Mouse (Mus musculus): ENCODE results near the gene Zfp710. TPM values are rescaled to one million over a fixed set of nuclear protein-coding genes. Genes with fewer than 3 reads are reported as not detected.

The Zfp710 gene
- total and polyA plus RNA-seq, 3 experiments, result 7.6 to 16.2 (median 14.4) TPM

DNA sequence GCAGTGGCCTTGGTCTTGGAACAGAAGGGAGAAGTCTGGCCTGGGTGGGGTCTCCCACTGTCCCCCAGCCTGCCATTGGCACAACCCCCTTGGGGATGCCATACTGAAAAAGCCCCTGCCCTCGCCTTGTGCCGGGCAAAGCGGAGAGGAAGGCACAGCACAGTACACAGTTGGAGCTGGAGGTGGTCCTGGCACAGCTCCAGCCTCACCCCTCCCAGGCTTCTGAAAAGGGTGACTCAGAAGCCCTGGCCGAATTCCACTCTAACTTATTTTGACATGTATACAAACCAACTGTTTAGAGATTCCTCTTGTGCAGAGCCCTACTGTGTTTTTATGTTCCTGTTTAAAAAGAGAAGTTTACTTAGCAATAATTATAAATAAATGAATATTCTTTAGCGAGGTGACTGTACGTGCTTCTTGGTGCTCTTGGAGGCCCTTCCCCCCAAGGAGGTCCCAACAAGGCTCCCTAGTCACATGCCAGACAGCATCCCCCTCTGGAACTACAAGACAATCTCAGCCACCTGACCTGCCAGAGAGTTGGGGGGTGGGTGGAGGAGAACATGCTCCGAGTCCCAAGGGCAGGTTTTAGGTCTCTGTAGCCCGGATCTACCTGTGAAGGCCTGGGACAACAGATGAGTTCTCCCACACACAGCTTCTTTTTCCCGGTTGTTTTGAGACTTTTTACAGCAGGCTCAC, 67.9 kb downstream of the Zfp710 start:
- H3K4me2 ChIP-seq (ENCODE audit: insufficient read depth, low read depth, poor library complexity, severe bottlenecking), result no peak overlapping the region
- no peaks in the 10 kb centered on the region for H3K27me3 ChIP-seq (replicated peaks)
- no peaks in the 10 kb centered on the region for H3K9me3 ChIP-seq (replicated peaks; ENCODE audit: low read length)
- in situ Hi-C loops (cut with MboI; ENCODE audit: low pct_ligation_motif_present, low pct_unique_long_range_greater_than_20kb, low sequenced_read_pairs) (no loop called here), dilution Hi-C loops (cut with MboI; ENCODE audit: extremely low pct_ligation_motif_present, extremely low pct_unique_long_range_greater_than_20kb, low sequenced_read_pairs) (no loop called here)
- no peak overlapping the region for H3K9ac ChIP-seq (ENCODE audit: insufficient read depth, low read depth)
- DNase-seq (ENCODE audit: extremely low read depth), result no peak
- H3K79me2 ChIP-seq (replicated peaks; ENCODE audit: control insufficient read depth, extremely low read depth, insufficient read depth, poor library complexity, severe bottlenecking), result no peaks in the 10 kb centered on the region
- peaks cover 20 to 53% of the 10 kb centered on the region in 2 experiments for H3K4me1 ChIP-seq (ENCODE audit: control insufficient read depth in 1 of 2, insufficient read depth in 2 of 2)
- TF ChIP-seq RCOR1 (conservative IDR thresholded peaks at IDR 0.05; ENCODE audit: low read depth, low read length), result 0 out of 2 replicates have a peak, but pooled peaks have one; percentile 1
- TF ChIP-seq ZMIZ1 (IDR thresholded peaks at IDR 0.05; ENCODE audit: low read depth, low read length), result no peak
- peak overlapping the region; percentile 58 for H3K27ac ChIP-seq (ENCODE audit: insufficient read depth, low read depth)
- H3K4me3 ChIP-seq (replicated peaks in 1 of 3; ENCODE audit: low read depth in 2 of 3, low read length in 2 of 3, poor library complexity in 1 of 3), result no peak overlapping the region
- H3K36me3 ChIP-seq (replicated peaks in 1 of 2; ENCODE audit: control insufficient read depth in 1 of 2, insufficient read depth in 1 of 2, low read length in 1 of 2), result peaks cover 43 to 67% of the 10 kb centered on the region in 2 experiments

DNA sequence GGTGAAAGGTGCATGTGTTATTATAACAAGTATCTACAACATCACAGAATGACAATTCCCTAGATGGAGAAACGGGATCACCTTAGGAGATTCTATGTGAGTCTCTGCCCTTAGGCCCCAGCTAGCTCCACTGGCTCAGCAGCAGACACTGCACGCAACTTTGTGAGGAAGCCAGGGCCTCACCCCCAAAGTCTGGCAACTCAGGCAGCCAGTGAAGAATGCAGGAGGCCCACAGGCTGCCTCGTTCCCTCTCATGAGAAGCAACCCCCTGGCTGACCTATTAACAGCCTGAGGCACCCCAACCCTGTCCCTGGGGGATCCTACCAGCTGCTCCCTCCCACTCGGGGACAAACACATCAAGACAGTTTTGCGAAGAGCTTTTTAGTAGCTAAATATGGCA, 69.9 kb downstream of the Zfp710 start:
- Histone ChIP-seq H3K36me3 (replicated peaks in 1 of 2; ENCODE audit: control insufficient read depth in 1 of 2, insufficient read depth in 1 of 2, low read length in 1 of 2) (peaks cover 43 to 64% of the 10 kb centered on the region in 2 experiments), H3K27me3 (replicated peaks) (no peaks in the 10 kb centered on the region), H3K4me3 (replicated peaks in 1 of 3; ENCODE audit: low read depth in 2 of 3, low read length in 2 of 3, poor library complexity in 1 of 3) (no peak overlapping the region), H3K27ac (ENCODE audit: insufficient read depth, low read depth) (no peak overlapping the region), H3K79me2 (replicated peaks; ENCODE audit: control insufficient read depth, extremely low read depth, insufficient read depth, poor library complexity, severe bottlenecking) (no peaks in the 10 kb centered on the region), H3K9me3 (replicated peaks; ENCODE audit: low read length) (no peaks in the 10 kb centered on the region), H3K9ac (ENCODE audit: insufficient read depth, low read depth) (no peak overlapping the region), H3K4me2 (ENCODE audit: insufficient read depth, low read depth, poor library complexity, severe bottlenecking) (no peak overlapping the region), H3K4me1 (ENCODE audit: control insufficient read depth in 1 of 2, insufficient read depth in 2 of 2) (peaks cover 20 to 53% of the 10 kb centered on the region in 2 experiments)
- DNase-seq (ENCODE audit: extremely low read depth), result no peak
- dilution Hi-C loops (cut with MboI; ENCODE audit: extremely low pct_ligation_motif_present, extremely low pct_unique_long_range_greater_than_20kb, low sequenced_read_pairs), result no loop called here
- in situ Hi-C loops (cut with MboI; ENCODE audit: low pct_ligation_motif_present, low pct_unique_long_range_greater_than_20kb, low sequenced_read_pairs), result no loop called here
- TF ChIP-seq CHD1 (IDR thresholded peaks at IDR 0.05; ENCODE audit: low read depth, low read length), result no peak
- no peak for TF ChIP-seq MXI1 (IDR thresholded peaks at IDR 0.05; ENCODE audit: low read depth, low read length)
- TF ChIP-seq CHD2 (IDR thresholded peaks at IDR 0.05; ENCODE audit: low read length), result no peak
- no peak for TF ChIP-seq TBP (conservative IDR thresholded peaks at IDR 0.05; ENCODE audit: low read depth, low read length)
- no peak for TF ChIP-seq TCF12 (IDR thresholded peaks at IDR 0.05; ENCODE audit: low read depth, low read length)
- TF ChIP-seq JUND (conservative IDR thresholded peaks at IDR 0.05; ENCODE audit: low read depth, low read length), result no peak
- no peak for TF ChIP-seq RCOR1 (conservative IDR thresholded peaks at IDR 0.05; ENCODE audit: low read depth, low read length)
- no peak for TF ChIP-seq UBTF (IDR thresholded peaks at IDR 0.05; ENCODE audit: low read depth, low read length)
- TF ChIP-seq SIN3A (IDR thresholded peaks at IDR 0.05; ENCODE audit: low read length), result no peak
- TF ChIP-seq BHLHE40 (IDR thresholded peaks at IDR 0.05; ENCODE audit: low read depth, low read length), result no peak
- TF ChIP-seq IRF4 (IDR thresholded peaks at IDR 0.05; ENCODE audit: low read depth, low read length), result no peak
- TF ChIP-seq USF2 (conservative IDR thresholded peaks at IDR 0.05; ENCODE audit: low read depth, low read length), result no peak
- TF ChIP-seq MEF2A (IDR thresholded peaks at IDR 0.05; ENCODE audit: borderline replicate concordance, low read depth, low read length), result no peak
- TF ChIP-seq E2F4 (IDR thresholded peaks at IDR 0.05; ENCODE audit: insufficient replicate concordance, low read depth, low read length), result no peak
- TF ChIP-seq NRF1 (IDR thresholded peaks at IDR 0.05; ENCODE audit: low read depth, low read length), result no peak
- TF ChIP-seq RAD21 (IDR thresholded peaks at IDR 0.05; ENCODE audit: low read depth, low read length), result no peak
- no peak for TF ChIP-seq CTCF (conservative IDR thresholded peaks at IDR 0.05 in 1 of 2, IDR thresholded peaks at IDR 0.05 in 1 of 2; ENCODE audit: low read depth in 2 of 2, low read length in 2 of 2)
- no peak for TF ChIP-seq JUN (IDR thresholded peaks at IDR 0.05; ENCODE audit: insufficient read depth, low read depth, low read length)

Measured in CH12.LX (cell line).